Mouse (Mus musculus) cortical plate, adult 2 months (tissue): ENCODE results near the gene Flnb.

Experiments
- CTCF ChIP-seq: fragments of 200-500 bp; IDR thresholded peaks from 2 replicates; pipeline ENCODE4 v1.5.1; 2011; ENCODE audit warnings: mild to moderate bottlenecking, control low read depth, low read length; ENCODE audit not compliant: insufficient read depth; ENCODE audit errors: extremely low read depth
- POLR2A ChIP-seq: fragments of 200-500 bp; IDR thresholded peaks from 2 replicates; pipeline ENCODE4 v1.6.1; 2011; ENCODE audit warnings: mild to moderate bottlenecking, low read length, control low read depth; ENCODE audit not compliant: insufficient read depth; ENCODE audit errors: extremely low read depth

GRCm38 (mm10) chr14:7989371-7989770, 171.6 kb downstream of the Flnb start:
- TF ChIP-seq POLR2A = no peak
- TF ChIP-seq CTCF = no peak
